Mouse (Mus musculus) stomach, postnatal 0 days (tissue): Measurements from ENCODE around the gene Coa7. TPM values are rescaled to one million over a fixed set of nuclear protein-coding genes. Genes with fewer than 3 reads are reported as not detected.
A peak's percentile ranks its signal among the peaks of the same experiment; 100 is the strongest.

Experiments used
- ATAC-seq: fragments of 200-750 bp; cut with Nextera tagmentation; 2 replicates; pipeline ENCODE4 v1.8.0; 2017; ENCODE audit not compliant: low FRiP score, low TSS enrichment
- DNase-seq: peaks from one replicate; pipeline ENCODE4 v3.0.0-alpha.2; 2016; ENCODE audit warnings: low spot score
- H3K27ac ChIP-seq: fragments of 300-500 bp; sonication (generic); replicated peaks from 2 replicates; pipeline ENCODE4 v1.5.1; 2014; ENCODE audit warnings: mild to moderate bottlenecking, control low read depth
- H3K27me3 ChIP-seq: fragments of 300-500 bp; sonication (generic); 2 replicates; pipeline ENCODE4 v1.6.1; 2014; ENCODE audit warnings: low read length; ENCODE audit not compliant: control insufficient read depth, insufficient read depth
- H3K36me3 ChIP-seq: fragments of 300-500 bp; sonication (generic); 2 replicates; pipeline ENCODE4 v1.6.1; 2014; ENCODE audit warnings: low read length, mixed read lengths; ENCODE audit not compliant: control insufficient read depth, insufficient read depth
- H3K4me1 ChIP-seq: fragments of 300-500 bp; sonication (generic); replicated peaks from 2 replicates; pipeline ENCODE4 v1.6.1; 2014; ENCODE audit warnings: antibody characterized with exemption; ENCODE audit not compliant: control insufficient read depth, insufficient read depth
- H3K4me2 ChIP-seq: fragments of 300-500 bp; sonication (generic); replicated peaks from 2 replicates; pipeline ENCODE4 v1.6.1; 2014; ENCODE audit warnings: low read depth, mild to moderate bottlenecking, control low read depth, moderate library complexity
- H3K4me3 ChIP-seq: fragments of 300-500 bp; sonication (generic); 2 replicates; pipeline ENCODE4 v1.5.1; 2014; ENCODE audit warnings: low read depth, low read length, control low read depth
- H3K9ac ChIP-seq: fragments of 300-500 bp; sonication (generic); 2 replicates; pipeline ENCODE4 v1.6.1; 2014; ENCODE audit warnings: mild to moderate bottlenecking, low read length, control low read depth, mixed read lengths
- H3K9me3 ChIP-seq: fragments of 300-500 bp; sonication (generic); 2 replicates; pipeline ENCODE4 v1.6.1; 2016; ENCODE audit warnings: low read length; ENCODE audit not compliant: control insufficient read depth
- CTCF ChIP-seq: IDR thresholded peaks from 2 replicates; pipeline ENCODE4 v1.5.1; 2016; ENCODE audit warnings: antibody characterized with exemption, low read depth, mild to moderate bottlenecking, moderate library complexity
- EP300 ChIP-seq: optimal IDR thresholded peaks from 2 replicates; pipeline ENCODE3; 2016; ENCODE audit warnings: antibody characterized with exemption
- WGBS: fragments of 180-500 bp; shearing (Covaris S2); extraction: QIAGEN DNeasy Blood & Tissue Kit; methylation state at CpG from one replicate; pipeline ENCODE4 v1.1.7; 2014; 5-methylcytosine and 5-hydroxymethylcytosine counted together
- polyA plus RNA-seq: library from polyadenylated mRNA; unstranded; fragments of >200 nt; fragmentation: Nextera tagmentation; extraction: Ambion mirVana; gene quantifications from 2 replicates; pipeline ENCODE4 v1.2.1, GENCODE M21; 2015

Coa7 gene
- polyA plus RNA-seq, 1 experiment from 2014 or later = 59.3 TPM

DNA sequence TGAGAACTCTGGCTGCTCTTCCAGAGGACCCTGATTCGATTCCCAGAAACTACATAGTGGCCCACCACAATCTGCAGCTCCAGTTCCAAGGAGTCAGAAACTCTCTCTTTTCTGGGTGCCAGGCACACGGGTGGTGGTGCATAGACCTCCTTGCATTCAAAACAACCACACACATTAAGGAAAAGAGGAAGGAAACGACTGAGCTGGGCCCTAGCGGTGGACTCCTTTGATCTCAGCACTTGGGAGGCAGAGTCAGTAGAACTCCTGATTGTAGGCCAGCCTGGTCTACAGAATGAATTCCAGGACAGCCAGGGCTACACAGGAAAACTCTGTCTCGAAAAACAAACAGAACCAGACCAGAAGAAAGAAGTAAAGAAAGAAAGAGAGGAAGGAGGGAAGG is 4.4 kb upstream of the Coa7 start:
- 63% methylated on average over 5 of the region's 5 CpGs for WGBS
- H3K4me3 ChIP-seq = no peak overlapping the region
- no peak overlapping the region for H3K27ac ChIP-seq
- H3K4me2 ChIP-seq = no peak overlapping the region
- 0 out of 2 replicates have a peak, but pooled peaks cover 2% of the 10 kb centered on the region for H3K4me1 ChIP-seq
- no peaks in the 10 kb centered on the region for H3K27me3 ChIP-seq
- H3K36me3 ChIP-seq = no peaks in the 10 kb centered on the region
- DNase-seq (no peak), ATAC-seq (no peak)
- no peak overlapping the region for H3K9ac ChIP-seq
- no peak for TF ChIP-seq CTCF
- TF ChIP-seq EP300 = no peak
- no peaks in the 10 kb centered on the region for H3K9me3 ChIP-seq

DNA sequence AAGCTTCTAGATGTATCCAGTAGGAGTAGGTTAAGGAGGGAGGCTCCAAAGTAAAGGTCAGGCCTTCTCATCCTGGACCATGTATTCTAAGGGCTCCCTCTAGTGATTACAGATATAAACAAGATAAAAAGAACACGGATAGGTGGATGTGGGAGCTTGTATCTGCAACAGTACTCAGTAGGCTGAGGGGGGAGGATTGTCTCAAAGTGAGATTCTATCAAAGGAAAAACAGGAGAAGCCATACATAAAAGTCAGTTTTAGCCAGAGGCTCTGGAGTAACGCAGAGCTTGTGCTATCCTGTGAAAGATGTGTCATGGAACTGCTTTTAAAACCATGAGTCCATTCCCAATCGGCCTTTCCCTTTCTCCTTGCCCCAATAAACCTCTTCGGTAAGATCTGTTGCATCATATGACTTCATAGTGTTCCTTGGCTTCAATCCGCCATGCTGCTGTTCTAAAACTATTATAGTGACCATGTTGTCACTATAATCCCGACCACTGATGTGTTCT is 815 bp upstream of the Coa7 start:
- DNase-seq (no peak), ATAC-seq (peak; percentile 4; the same call in 1 of the 2 replicates)
- Histone ChIP-seq H3K27ac (peak overlapping the region; percentile 90), H3K36me3 (no peaks in the 10 kb centered on the region), H3K27me3 (no peaks in the 10 kb centered on the region), H3K4me2 (peak overlapping the region; percentile 60), H3K9ac (peak overlapping the region; percentile 68; the same call in 1 of the 2 replicates), H3K9me3 (no peaks in the 10 kb centered on the region), H3K4me3 (peak overlapping the region; percentile 67), H3K4me1 (0 out of 2 replicates have a peak, but pooled peaks cover 2% of the 10 kb centered on the region)
- peak; percentile 71 for TF ChIP-seq CTCF
- no peak for TF ChIP-seq EP300
- 35% methylated on average over 6 of the region's 6 CpGs for WGBS

DNA sequence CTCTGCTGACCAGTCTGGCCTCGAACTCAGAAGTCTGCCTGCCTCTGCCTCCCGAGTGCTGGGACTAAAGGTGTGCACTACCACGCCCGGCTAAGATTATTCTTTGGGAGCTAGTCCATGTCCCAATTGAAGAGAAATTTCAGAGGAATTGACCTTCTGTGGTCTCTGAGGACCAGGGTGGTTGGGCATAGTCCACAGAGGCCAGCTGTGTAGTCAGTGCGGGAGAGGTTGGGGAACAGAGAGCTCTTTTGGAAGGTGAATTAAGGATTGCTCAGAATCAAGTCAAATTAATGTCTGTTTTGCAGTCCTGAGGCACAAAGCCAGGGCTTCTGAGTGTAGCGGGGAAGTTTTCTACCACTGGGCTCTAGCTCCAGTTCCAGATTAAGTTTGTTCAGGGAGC is 1.9 kb downstream of the Coa7 start:
- no peaks in the 10 kb centered on the region for H3K36me3 ChIP-seq
- H3K27me3 ChIP-seq = no peaks in the 10 kb centered on the region
- 91% methylated on average over 6 of the region's 6 CpGs for WGBS
- no peak overlapping the region for H3K4me2 ChIP-seq
- H3K9me3 ChIP-seq = no peaks in the 10 kb centered on the region
- DNase-seq (no peak), ATAC-seq (no peak)
- 0 out of 2 replicates have a peak, but pooled peaks cover 2% of the 10 kb centered on the region for H3K4me1 ChIP-seq
- no peak overlapping the region for H3K9ac ChIP-seq
- TF ChIP-seq CTCF (no peak), EP300 (no peak)
- no peak overlapping the region for H3K27ac ChIP-seq
- H3K4me3 ChIP-seq = no peak overlapping the region

DNA sequence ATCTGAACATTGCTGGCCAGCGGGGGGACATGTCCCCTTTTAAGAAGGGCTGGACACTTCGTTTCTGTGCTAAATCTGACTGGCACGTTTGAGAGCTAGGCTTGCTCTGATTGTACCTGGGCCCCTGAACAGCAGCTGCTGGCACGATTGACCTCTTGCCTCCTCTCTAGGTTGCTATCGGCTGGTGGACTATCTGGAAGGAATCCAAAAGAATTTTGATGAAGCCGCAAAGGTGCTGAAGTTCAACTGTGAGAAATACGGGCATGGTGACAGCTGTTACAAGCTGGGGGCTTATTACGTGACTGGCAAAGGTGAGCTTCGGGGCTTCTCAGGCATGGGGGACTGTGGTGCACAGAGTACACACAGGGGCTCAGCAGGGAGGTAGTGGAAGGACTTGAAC is 4.1 kb downstream of the Coa7 start:
- TF ChIP-seq CTCF (no peak), EP300 (no peak)
- no peaks in the 10 kb centered on the region for H3K9me3 ChIP-seq
- H3K4me3 ChIP-seq = no peak overlapping the region
- 0 out of 2 replicates have a peak overlapping the region, but pooled peaks have one; percentile 24 for H3K27ac ChIP-seq
- 72% methylated on average over 9 of the region's 9 CpGs for WGBS
- H3K4me1 ChIP-seq = 0 out of 2 replicates have a peak, but pooled peaks cover 1% of the 10 kb centered on the region
- no peaks in the 10 kb centered on the region for H3K27me3 ChIP-seq
- H3K9ac ChIP-seq = no peak overlapping the region
- no peak overlapping the region for H3K4me2 ChIP-seq
- DNase-seq = no peak
- ATAC-seq = no peak
- H3K36me3 ChIP-seq = no peaks in the 10 kb centered on the region

DNA sequence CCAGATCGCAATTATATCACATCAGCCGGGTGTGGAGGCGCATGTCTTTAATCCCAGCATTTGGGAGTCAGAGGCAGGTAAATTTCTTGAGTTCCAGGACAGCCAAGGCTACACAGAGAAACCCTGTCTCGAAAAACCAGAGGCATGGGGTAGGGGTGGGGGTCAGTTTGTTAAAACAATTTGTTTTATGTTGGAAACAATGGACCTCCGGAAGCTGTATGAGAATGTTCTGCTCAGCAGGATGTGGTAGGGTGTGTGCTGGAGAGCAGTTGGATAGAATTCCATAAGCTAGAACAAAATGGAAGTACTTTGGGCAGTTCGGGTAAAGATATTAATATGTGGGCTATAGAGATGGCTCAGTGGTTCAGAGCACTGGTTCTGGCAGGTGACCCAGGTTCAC is 7.5 kb downstream of the Coa7 start:
- no peaks in the 10 kb centered on the region for H3K27me3 ChIP-seq
- no peak overlapping the region for H3K27ac ChIP-seq
- ATAC-seq (no peak), DNase-seq (no peak)
- no peaks in the 10 kb centered on the region for H3K4me1 ChIP-seq
- no peak overlapping the region for H3K4me2 ChIP-seq
- H3K36me3 ChIP-seq = no peaks in the 10 kb centered on the region; the same call in 1 of the 2 replicates
- no peak overlapping the region for H3K9ac ChIP-seq
- WGBS = 85% methylated on average over 6 of the region's 6 CpGs
- no peak overlapping the region for H3K4me3 ChIP-seq
- TF ChIP-seq EP300 (no peak), CTCF (no peak)
- H3K9me3 ChIP-seq = no peaks in the 10 kb centered on the region

DNA sequence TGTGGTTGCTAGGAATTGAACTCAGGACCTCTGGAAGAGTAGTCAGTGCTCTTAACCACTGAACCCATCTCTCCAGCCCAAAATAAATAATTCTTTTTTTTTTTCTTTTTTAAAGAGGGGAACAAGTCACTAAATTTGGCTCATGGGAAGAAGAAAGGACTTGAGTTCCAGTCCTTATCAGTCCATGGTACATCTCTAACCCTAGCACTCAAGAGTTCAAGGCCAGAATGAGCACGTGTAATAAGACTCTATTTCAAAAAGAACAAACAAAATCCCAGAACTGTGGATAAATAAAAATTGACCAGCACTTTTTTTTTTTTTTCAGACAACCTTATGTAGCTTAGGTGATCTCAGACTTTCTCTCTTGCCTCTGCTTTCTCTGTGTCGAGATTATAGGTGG is 8.8 kb downstream of the Coa7 start:
- no peak for TF ChIP-seq CTCF
- TF ChIP-seq EP300 = no peak
- Histone ChIP-seq H3K27me3 (no peaks in the 10 kb centered on the region), H3K4me3 (no peak overlapping the region), H3K36me3 (no peaks in the 10 kb centered on the region; the same call in 1 of the 2 replicates), H3K9me3 (no peaks in the 10 kb centered on the region), H3K4me2 (no peak overlapping the region), H3K27ac (no peak overlapping the region), H3K4me1 (no peaks in the 10 kb centered on the region), H3K9ac (no peak overlapping the region)
- 67% methylated on average over 2 of the region's 2 CpGs for WGBS
- DNase-seq (no peak), ATAC-seq (no peak)
